Mouse (Mus musculus): ENCODE results near the gene Ldhal6b. TPM values are rescaled to one million over a fixed set of nuclear protein-coding genes. Genes with fewer than 3 reads are reported as not detected.

Gene Ldhal6b
- polyA plus RNA-seq, 1 experiment: 0.38 TPM

DNA sequence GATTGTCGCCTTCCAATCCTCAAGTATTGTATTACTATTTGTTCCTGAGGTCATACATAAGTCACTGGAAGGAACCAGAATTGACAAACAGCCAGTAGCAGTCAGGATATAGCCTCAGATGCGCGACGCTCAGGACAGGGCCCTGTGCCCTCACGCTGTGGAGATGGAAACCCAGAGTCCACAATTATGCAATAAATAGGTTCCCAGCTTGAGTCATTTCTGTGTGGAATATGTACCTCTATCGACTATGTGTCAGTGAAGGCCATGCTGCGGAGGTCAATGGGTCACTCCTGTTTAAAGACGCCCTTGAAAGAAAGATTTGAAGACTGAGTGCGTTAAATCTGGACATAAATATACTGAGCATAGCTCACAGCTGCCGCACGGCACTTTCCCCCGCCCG is 5.2 kb downstream of the Ldhal6b start:
- TF ChIP-seq POLR2A (IDR thresholded peaks at IDR 0.05; ENCODE audit: borderline replicate concordance, extremely low read depth, low read depth, low read length) (no peak), CTCF (IDR thresholded peaks at IDR 0.05; ENCODE audit: insufficient read depth, low read length) (no peak)
- H3K4me3 ChIP-seq (replicated peaks; ENCODE audit: extremely low read depth, low read depth, low read length): no peak overlapping the region
- H3K4me1 ChIP-seq (ENCODE audit: control insufficient read depth, insufficient read depth, low read length): no peaks in the 10 kb centered on the region
- DNase-seq: no peak
- WGBS: 87% methylated on average over 13 of the region's 13 CpGs

- no peak for DNase-seq
- H3K4me1 ChIP-seq (ENCODE audit: control insufficient read depth, insufficient read depth, low read length): no peaks in the 10 kb centered on the region
- no peak overlapping the region for H3K4me3 ChIP-seq (replicated peaks; ENCODE audit: extremely low read depth, low read depth, low read length)
- 81% methylated on average over 7 of the region's 7 CpGs for WGBS
- TF ChIP-seq POLR2A (IDR thresholded peaks at IDR 0.05; ENCODE audit: borderline replicate concordance, extremely low read depth, low read depth, low read length) (no peak), CTCF (IDR thresholded peaks at IDR 0.05; ENCODE audit: insufficient read depth, low read length) (no peak)
These were observed 5.8 kb downstream of the Ldhal6b start for GRCm38 (mm10) chr17:5412740-5413139.

DNA sequence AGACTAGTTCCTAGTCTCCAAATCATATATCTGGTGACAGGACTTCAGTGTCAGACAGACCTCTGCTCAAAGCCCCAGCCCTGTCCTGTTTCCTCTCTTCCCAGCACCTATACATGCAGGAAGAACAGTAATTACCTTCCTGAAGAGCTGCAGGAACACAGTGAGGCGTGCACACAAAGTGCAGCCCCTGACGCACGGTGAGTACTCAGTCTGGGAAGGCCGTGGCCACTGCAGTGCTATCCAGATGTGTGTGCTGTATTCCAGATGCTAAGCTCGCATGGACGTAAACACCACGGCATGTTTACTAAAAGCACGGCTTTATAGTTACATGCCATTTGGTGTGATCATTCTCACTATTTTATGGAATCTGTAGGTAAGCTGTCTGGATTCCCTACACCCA is 6.3 kb downstream of the Ldhal6b start:
- DNase-seq: no peak
- TF ChIP-seq CTCF (IDR thresholded peaks at IDR 0.05; ENCODE audit: insufficient read depth, low read length): no peak
- Histone ChIP-seq H3K4me3 (replicated peaks; ENCODE audit: extremely low read depth, low read depth, low read length) (no peak overlapping the region), H3K4me1 (ENCODE audit: control insufficient read depth, insufficient read depth, low read length) (no peaks in the 10 kb centered on the region)
- WGBS: 91% methylated on average over 8 of the region's 8 CpGs

DNA sequence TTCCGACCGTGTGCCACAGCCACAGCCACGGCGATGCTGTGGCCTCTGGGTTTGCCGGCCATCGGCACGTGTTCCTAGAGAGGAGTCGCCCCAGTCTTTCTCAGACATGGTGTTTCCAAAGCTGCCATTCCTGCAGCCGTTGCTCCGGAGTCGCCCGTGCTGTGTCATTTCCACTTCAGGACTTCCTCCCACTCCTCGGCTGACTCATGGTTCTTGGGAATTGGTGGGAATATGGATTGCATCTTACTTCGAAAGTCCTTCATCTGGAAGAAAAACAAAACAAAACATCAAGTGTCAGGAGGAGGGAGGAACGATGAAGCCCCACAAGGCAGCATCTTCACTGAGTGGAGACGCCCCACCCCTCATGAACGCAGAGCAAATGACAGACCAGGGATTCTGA is 7.4 kb downstream of the Ldhal6b start:
- WGBS: 88% methylated on average over 17 of the region's 17 CpGs

GRCm38 (mm10) chr17:5410336-5410735 is 8.2 kb downstream of the Ldhal6b start:
- TF ChIP-seq POLR2A (IDR thresholded peaks at IDR 0.05; ENCODE audit: borderline replicate concordance, extremely low read depth, low read depth, low read length) (no peak), CTCF (IDR thresholded peaks at IDR 0.05; ENCODE audit: insufficient read depth, low read length) (no peak)
- Histone ChIP-seq H3K4me3 (replicated peaks; ENCODE audit: extremely low read depth, low read depth, low read length) (no peak overlapping the region), H3K4me1 (ENCODE audit: control insufficient read depth, insufficient read depth, low read length) (no peaks in the 10 kb centered on the region)
- no peak for DNase-seq
- WGBS: 74% methylated on average over 4 of the region's 4 CpGs

More for the DNA sequence above, 7.4 kb downstream of the Ldhal6b start:
- no peak for DNase-seq
- H3K4me3 ChIP-seq (replicated peaks; ENCODE audit: extremely low read depth, low read depth, low read length): no peak overlapping the region
- H3K4me1 ChIP-seq (ENCODE audit: control insufficient read depth, insufficient read depth, low read length): no peaks in the 10 kb centered on the region
- TF ChIP-seq CTCF (IDR thresholded peaks at IDR 0.05; ENCODE audit: insufficient read depth, low read length) (no peak), POLR2A (IDR thresholded peaks at IDR 0.05; ENCODE audit: borderline replicate concordance, extremely low read depth, low read depth, low read length) (no peak)

- DNase-seq: no peak
- WGBS: 46% methylated on average over 6 of the region's 6 CpGs
- no peak overlapping the region for H3K4me3 ChIP-seq (replicated peaks; ENCODE audit: extremely low read depth, low read depth, low read length)
- H3K4me1 ChIP-seq (ENCODE audit: control insufficient read depth, insufficient read depth, low read length): no peaks in the 10 kb centered on the region
- TF ChIP-seq CTCF (IDR thresholded peaks at IDR 0.05; ENCODE audit: insufficient read depth, low read length) (no peak), POLR2A (IDR thresholded peaks at IDR 0.05; ENCODE audit: borderline replicate concordance, extremely low read depth, low read depth, low read length) (no peak)
These were observed 11.5 kb downstream of the Ldhal6b start for GRCm38 (mm10) chr17:5407030-5407429.

DNA sequence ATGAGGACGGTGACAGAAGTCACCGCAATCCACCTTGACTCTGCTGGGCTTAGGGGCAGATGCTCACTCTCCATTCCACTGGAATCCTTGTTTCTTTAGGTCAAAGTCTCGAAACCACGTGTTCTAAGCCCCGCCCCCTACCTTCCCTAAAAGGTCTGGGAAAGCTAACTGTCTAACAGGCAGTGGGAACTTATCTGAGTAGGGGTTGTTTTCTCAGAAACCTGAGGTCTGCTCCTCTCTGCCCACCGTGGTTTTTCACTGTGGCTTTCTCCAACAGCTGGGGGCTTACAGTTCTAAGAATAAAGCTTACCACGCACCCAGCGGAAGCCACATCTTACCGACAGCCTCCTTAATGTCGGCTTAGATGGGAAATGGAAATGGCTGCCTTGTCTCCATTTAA is 12.0 kb downstream of the Ldhal6b start:
- DNase-seq: no peak
- H3K4me3 ChIP-seq (replicated peaks; ENCODE audit: extremely low read depth, low read depth, low read length): no peak overlapping the region
- TF ChIP-seq POLR2A (IDR thresholded peaks at IDR 0.05; ENCODE audit: borderline replicate concordance, extremely low read depth, low read depth, low read length) (no peak), CTCF (IDR thresholded peaks at IDR 0.05; ENCODE audit: insufficient read depth, low read length) (no peak)
- WGBS: 27% methylated on average over 10 of the region's 10 CpGs
- no peaks in the 10 kb centered on the region for H3K4me1 ChIP-seq (ENCODE audit: control insufficient read depth, insufficient read depth, low read length)

DNA sequence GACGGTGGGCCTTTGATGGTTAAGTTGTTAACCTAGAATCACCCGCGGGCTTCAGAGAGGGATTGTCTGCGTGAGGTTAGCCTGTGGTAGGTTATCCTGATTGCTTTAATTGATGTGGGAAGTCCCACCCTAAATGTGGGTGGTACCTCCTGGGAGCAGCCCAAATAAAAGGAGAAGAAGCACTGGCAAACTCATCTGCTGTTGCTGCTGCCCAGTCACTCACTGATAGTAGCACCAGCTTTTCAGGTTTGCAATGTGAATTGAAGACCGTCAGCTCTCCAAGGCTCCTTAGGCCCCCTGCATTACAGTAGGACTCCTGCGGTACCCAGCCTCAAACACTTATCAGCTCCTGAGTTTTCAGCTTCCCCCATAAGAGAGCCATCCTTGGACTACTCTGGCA is 14.7 kb downstream of the Ldhal6b start:
- 83% methylated on average over 6 of the region's 6 CpGs for WGBS
- Histone ChIP-seq H3K4me1 (ENCODE audit: control insufficient read depth, insufficient read depth, low read length) (no peaks in the 10 kb centered on the region), H3K4me3 (replicated peaks; ENCODE audit: extremely low read depth, low read depth, low read length) (no peak overlapping the region)
- TF ChIP-seq POLR2A (IDR thresholded peaks at IDR 0.05; ENCODE audit: borderline replicate concordance, extremely low read depth, low read depth, low read length) (no peak), CTCF (IDR thresholded peaks at IDR 0.05; ENCODE audit: insufficient read depth, low read length) (no peak)
- no peak for DNase-seq

GRCm38 (mm10) chr17:5402624-5403023 is 15.9 kb downstream of the Ldhal6b start:
- Histone ChIP-seq H3K4me3 (replicated peaks; ENCODE audit: extremely low read depth, low read depth, low read length) (no peak overlapping the region), H3K4me1 (ENCODE audit: control insufficient read depth, insufficient read depth, low read length) (no peaks in the 10 kb centered on the region)
- 32% methylated on average over 8 of the region's 8 CpGs for WGBS
- TF ChIP-seq POLR2A (IDR thresholded peaks at IDR 0.05; ENCODE audit: borderline replicate concordance, extremely low read depth, low read depth, low read length) (no peak), CTCF (IDR thresholded peaks at IDR 0.05; ENCODE audit: insufficient read depth, low read length) (peak; percentile 73)
- DNase-seq: peak; percentile 80

GRCm38 (mm10) chr17:5402069-5402468 is 16.5 kb downstream of the Ldhal6b start:
- WGBS: 7% methylated on average over 9 of the region's 9 CpGs
- peak; percentile 72 for DNase-seq
- H3K4me1 ChIP-seq (ENCODE audit: control insufficient read depth, insufficient read depth, low read length): no peaks in the 10 kb centered on the region
- H3K4me3 ChIP-seq (replicated peaks; ENCODE audit: extremely low read depth, low read depth, low read length): no peak overlapping the region
- no peak for TF ChIP-seq POLR2A (IDR thresholded peaks at IDR 0.05; ENCODE audit: borderline replicate concordance, extremely low read depth, low read depth, low read length)
- peak; percentile 62 for TF ChIP-seq CTCF (IDR thresholded peaks at IDR 0.05; ENCODE audit: insufficient read depth, low read length)
